Mouse (Mus musculus) hindbrain, embryonic 15.5 days (tissue): ENCODE data around the gene BC005537. TPM values are rescaled to one million over a fixed set of nuclear protein-coding genes. Genes with fewer than 3 reads are reported as not detected.
"Not testable (repeated sequence)": the region's sequence is repeated elsewhere in the genome, so short reads cannot be mapped to it uniquely, and the experiment has no call there.

Experiments
- ATAC-seq: fragments of 200-750 bp; cut with Nextera tagmentation; 2 replicates; pipeline ENCODE4 v1.8.0; 2017; ENCODE audit warnings: low read depth, moderate number of reproducible peaks, moderate TSS enrichment; ENCODE audit not compliant: low FRiP score
- H3K27ac ChIP-seq: fragments of 300-500 bp; sonication (generic); replicated peaks from 2 replicates; pipeline ENCODE4 v1.5.1; 2015; ENCODE audit warnings: mild to moderate bottlenecking, inconsistent platforms
- H3K27me3 ChIP-seq: fragments of 300-500 bp; sonication (generic); 2 replicates; pipeline ENCODE4 v1.6.1; 2015; ENCODE audit warnings: control low read depth, inconsistent platforms
- H3K36me3 ChIP-seq: fragments of 300-500 bp; sonication (generic); 2 replicates; pipeline ENCODE4 v1.6.1; 2015; ENCODE audit warnings: control low read depth, inconsistent platforms
- H3K4me1 ChIP-seq: fragments of 300-500 bp; sonication (generic); replicated peaks from 2 replicates; pipeline ENCODE4 v1.6.1; 2015; ENCODE audit warnings: control low read depth, inconsistent platforms
- H3K4me2 ChIP-seq: fragments of 300-500 bp; sonication (generic); 2 replicates; pipeline ENCODE4 v1.6.1; 2015; ENCODE audit warnings: moderate library complexity, mild to moderate bottlenecking, inconsistent platforms
- H3K4me3 ChIP-seq: fragments of 300-500 bp; sonication (generic); 2 replicates; pipeline ENCODE4 v1.5.1; 2015; ENCODE audit warnings: mild to moderate bottlenecking, inconsistent platforms
- H3K9ac ChIP-seq: fragments of 300-500 bp; sonication (generic); 2 replicates; pipeline ENCODE4 v1.6.1; 2015; ENCODE audit warnings: inconsistent platforms
- H3K9me3 ChIP-seq: fragments of 300-500 bp; sonication (generic); 2 replicates; pipeline ENCODE4 v1.6.1; 2016; ENCODE audit warnings: control low read depth, inconsistent platforms
- WGBS: fragments of 180-500 bp; shearing (Covaris S2); methylation state at CpG from one replicate; pipeline ENCODE4 v1.1.7; 2015; 5-methylcytosine and 5-hydroxymethylcytosine counted together
- polyA plus RNA-seq: library from polyadenylated mRNA; unstranded; fragments of >200 nt; fragmentation: Nextera tagmentation; extraction: Ambion mirVana; gene quantifications from 2 replicates; pipeline ENCODE4 v1.2.1, GENCODE M21; 2015

The BC005537 gene
- 16.6 and 23.4 TPM in 2 replicates for polyA plus RNA-seq

DNA sequence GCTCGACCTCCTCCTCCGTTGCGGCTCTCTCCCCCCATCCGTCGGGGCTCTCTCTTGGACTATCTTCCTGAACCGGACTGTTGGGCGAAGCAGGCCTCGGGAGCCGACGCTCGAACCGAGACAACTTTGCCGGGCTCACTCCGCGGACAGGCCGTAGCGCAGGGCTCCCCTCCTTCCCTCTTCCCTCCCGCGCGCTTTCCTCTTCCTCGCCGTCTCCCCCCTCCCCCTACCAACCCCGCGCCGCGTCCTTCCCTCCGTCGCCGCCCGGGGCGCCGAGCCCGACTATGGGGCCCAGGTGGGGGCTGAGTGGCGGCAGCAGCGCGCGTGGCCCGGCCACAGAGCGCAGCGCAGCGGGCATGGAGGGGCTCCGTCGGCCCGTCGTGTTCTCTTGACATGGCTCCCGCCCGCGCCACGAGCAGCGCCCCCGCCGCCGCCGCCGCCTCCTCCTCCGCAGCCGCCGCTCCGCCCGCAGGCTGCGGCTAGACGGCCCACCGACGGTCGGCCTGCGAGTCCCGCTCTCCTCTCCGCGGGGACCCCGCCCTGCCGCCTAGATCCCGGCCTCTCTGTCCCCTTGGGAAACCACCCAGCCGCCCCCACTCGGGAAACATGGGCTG, at the start of gene BC005537:
Gene BC005537, plus strand, starts transcription at position 350 of the 614 bp plus-strand sequence.
- Histone ChIP-seq H3K4me3 (peak within 1 kb of the TSS; percentile 96), H3K27ac (peak within 1 kb of the TSS; percentile 97), H3K9me3 (no peaks in the 10 kb centered on the region), H3K4me1 (peaks cover 33% of the 10 kb centered on the region), H3K4me2 (peak within 1 kb of the TSS; percentile 85), H3K36me3 (peaks cover 6% of the 10 kb centered on the region; the same call in 1 of the 2 replicates), H3K27me3 (no peaks in the 10 kb centered on the region), H3K9ac (peak within 1 kb of the TSS; percentile 89)
- peak; percentile 65 for ATAC-seq
- under 1% methylated on average over 73 of the region's 74 CpGs for WGBS

DNA sequence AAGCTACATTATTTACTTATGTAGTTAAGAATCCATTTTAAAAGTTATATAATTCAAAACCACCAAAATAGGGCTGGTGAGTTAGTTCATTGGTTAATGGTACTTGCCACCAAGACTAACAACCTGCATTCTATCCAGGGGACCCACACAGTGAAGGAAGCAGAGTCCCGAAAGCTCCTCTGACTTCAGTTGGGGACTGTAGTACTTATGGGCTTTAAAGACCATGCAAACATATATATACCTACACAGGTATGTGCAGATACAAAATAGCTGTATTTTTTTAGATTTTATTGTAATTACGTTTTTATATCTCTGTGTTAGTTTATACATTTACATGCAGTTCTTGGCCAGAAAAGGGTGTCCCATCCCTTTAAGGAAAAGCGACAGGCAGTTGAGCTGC, 44.7 kb upstream of the BC005537 start:
- no peak overlapping the region for H3K4me3 ChIP-seq
- peaks cover 5% of the 10 kb centered on the region; the same call in 1 of the 2 replicates for H3K4me1 ChIP-seq
- H3K9ac ChIP-seq = no peak overlapping the region
- H3K27me3 ChIP-seq = no peaks in the 10 kb centered on the region
- H3K9me3 ChIP-seq = no peaks in the 10 kb centered on the region
- 96% methylated on average over 3 of the region's 3 CpGs for WGBS
- no peak overlapping the region for H3K27ac ChIP-seq
- no peaks in the 10 kb centered on the region for H3K36me3 ChIP-seq
- no peak overlapping the region for H3K4me2 ChIP-seq
- no peak for ATAC-seq

- Histone ChIP-seq H3K9me3 (no peaks in the 10 kb centered on the region), H3K9ac (no peak overlapping the region), H3K4me3 (no peak overlapping the region), H3K27me3 (no peaks in the 10 kb centered on the region), H3K27ac (no peak overlapping the region), H3K4me1 (peaks cover 5% of the 10 kb centered on the region; the same call in 1 of the 2 replicates), H3K36me3 (no peaks in the 10 kb centered on the region), H3K4me2 (no peak overlapping the region)
- WGBS = 79% methylated on average over 12 of the region's 12 CpGs
- ATAC-seq = no peak
Measured at GRCm38 (mm10) chr13:24757820-24758564, 43.5 kb upstream of the BC005537 start.

GRCm38 (mm10) chr13:24759451-24759850, 42.0 kb upstream of the BC005537 start:
- no peaks in the 10 kb centered on the region for H3K9me3 ChIP-seq
- H3K36me3 ChIP-seq = no peaks in the 10 kb centered on the region
- 92% methylated on average over 10 of the region's 10 CpGs for WGBS
- H3K4me3 ChIP-seq = no peak overlapping the region
- H3K4me1 ChIP-seq = peaks cover 5% of the 10 kb centered on the region; the same call in 1 of the 2 replicates
- no peaks in the 10 kb centered on the region for H3K27me3 ChIP-seq
- H3K9ac ChIP-seq = no peak overlapping the region
- no peak for ATAC-seq
- H3K4me2 ChIP-seq = no peak overlapping the region
- no peak overlapping the region for H3K27ac ChIP-seq

GRCm38 (mm10) chr13:24760351-24760870, 41.0 kb upstream of the BC005537 start:
- Histone ChIP-seq H3K27me3 (no peaks in the 10 kb centered on the region), H3K4me3 (peak overlapping the region; percentile 64), H3K9me3 (no peaks in the 10 kb centered on the region), H3K36me3 (no peaks in the 10 kb centered on the region), H3K27ac (no peak overlapping the region), H3K9ac (no peak overlapping the region), H3K4me2 (peak overlapping the region; percentile 69), H3K4me1 (peaks cover 5% of the 10 kb centered on the region; the same call in 1 of the 2 replicates)
- 61% methylated on average over 5 of the region's 5 CpGs for WGBS
- ATAC-seq = no peak

- no peaks in the 10 kb centered on the region for H3K27me3 ChIP-seq
- WGBS = 5% methylated on average over 10 of the region's 10 CpGs
- H3K9me3 ChIP-seq = no peaks in the 10 kb centered on the region
- H3K36me3 ChIP-seq = no peaks in the 10 kb centered on the region
- H3K9ac ChIP-seq = peak overlapping the region; percentile 37
- H3K4me1 ChIP-seq = peaks cover 5% of the 10 kb centered on the region; the same call in 1 of the 2 replicates
- peak overlapping the region; percentile 64 for H3K4me3 ChIP-seq
- peak overlapping the region; percentile 69 for H3K4me2 ChIP-seq
- ATAC-seq = no peak
- no peak overlapping the region for H3K27ac ChIP-seq
Measured at GRCm38 (mm10) chr13:24761083-24761402, 40.4 kb upstream of the BC005537 start.

DNA sequence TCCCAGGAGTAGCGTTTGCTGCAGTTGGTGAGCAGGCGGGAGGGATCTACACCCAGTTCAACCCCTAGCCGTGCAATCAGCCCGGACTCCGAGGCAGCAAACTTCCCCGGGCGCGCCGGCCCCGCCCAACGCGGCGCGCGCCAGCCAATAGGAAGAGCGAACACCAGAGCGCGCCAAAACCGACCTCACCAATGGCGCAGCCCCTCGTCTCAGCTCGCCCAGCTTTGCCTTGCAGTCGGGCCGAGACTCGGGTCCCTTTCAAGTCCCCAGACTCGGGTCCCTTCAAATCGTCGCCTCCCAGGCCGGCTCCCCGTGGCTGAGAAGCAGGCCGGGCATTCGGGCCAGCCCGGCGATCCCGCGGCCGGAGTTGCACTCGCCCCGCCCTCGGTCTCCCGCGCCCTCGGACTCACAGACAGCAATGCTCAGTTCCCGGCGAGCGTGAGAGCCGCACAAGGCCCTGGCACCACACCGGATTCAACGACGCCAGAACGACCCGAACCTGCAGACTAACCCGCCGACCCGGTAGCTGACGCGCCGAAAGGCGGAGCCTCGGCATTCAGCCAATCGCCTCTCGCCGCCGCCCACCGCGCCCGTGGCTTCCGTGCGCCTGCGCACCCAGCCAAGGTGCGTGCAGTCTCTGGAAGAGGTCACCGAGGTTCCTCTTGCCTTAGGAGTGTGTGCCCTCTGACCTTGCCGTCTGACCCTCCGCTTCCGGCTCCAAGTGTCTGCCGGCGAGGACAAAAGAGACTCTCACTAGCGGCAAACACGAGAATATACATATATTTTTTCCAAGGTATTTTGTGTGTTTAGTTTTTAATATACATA, 39.8 kb upstream of the BC005537 start, which contains the start of gene Gmnn:
Gene Gmnn, minus strand, starts transcription at position 521 of the 825 bp plus-strand sequence.
- peak; percentile 97 for ATAC-seq
- H3K27me3 ChIP-seq = no peaks in the 10 kb centered on the region
- WGBS = under 1% methylated on average over 79 of the region's 79 CpGs
- peak within 1 kb of the TSS; percentile 64 for H3K4me3 ChIP-seq
- H3K27ac ChIP-seq = peak within 1 kb of the TSS; percentile 66
- peaks cover 5% of the 10 kb centered on the region; the same call in 1 of the 2 replicates for H3K4me1 ChIP-seq
- peak within 1 kb of the TSS; percentile 69 for H3K4me2 ChIP-seq
- no peaks in the 10 kb centered on the region for H3K9me3 ChIP-seq
- H3K36me3 ChIP-seq = no peaks in the 10 kb centered on the region
- peak within 1 kb of the TSS; percentile 37 for H3K9ac ChIP-seq

DNA sequence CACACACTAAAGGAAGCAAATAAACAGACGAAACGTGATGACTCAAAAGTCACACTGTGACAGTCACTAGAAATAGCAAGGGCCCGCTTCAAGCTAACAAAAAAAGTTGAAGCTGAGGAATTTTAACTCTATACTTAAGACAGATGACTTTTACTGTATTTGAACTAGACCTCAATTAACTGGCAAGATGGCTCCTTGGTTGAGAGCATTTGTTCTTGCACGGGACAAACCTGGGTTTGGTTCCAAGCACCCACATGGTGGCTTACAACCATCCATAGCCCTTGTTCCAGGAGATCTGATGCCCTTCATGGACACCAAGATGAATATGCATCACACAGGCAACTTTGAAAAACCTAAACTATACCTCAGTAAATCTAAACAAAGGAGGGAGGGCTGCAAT, 39.2 kb upstream of the BC005537 start:
- Histone ChIP-seq H3K4me3 (peak overlapping the region; percentile 64), H3K36me3 (no peaks in the 10 kb centered on the region), H3K4me1 (peaks cover 5% of the 10 kb centered on the region; the same call in 1 of the 2 replicates), H3K9ac (peak overlapping the region; percentile 37), H3K9me3 (no peaks in the 10 kb centered on the region), H3K27me3 (no peaks in the 10 kb centered on the region), H3K4me2 (peak overlapping the region; percentile 69), H3K27ac (no peak overlapping the region)
- ATAC-seq = no peak
- 42% methylated on average over 4 of the region's 4 CpGs for WGBS

DNA sequence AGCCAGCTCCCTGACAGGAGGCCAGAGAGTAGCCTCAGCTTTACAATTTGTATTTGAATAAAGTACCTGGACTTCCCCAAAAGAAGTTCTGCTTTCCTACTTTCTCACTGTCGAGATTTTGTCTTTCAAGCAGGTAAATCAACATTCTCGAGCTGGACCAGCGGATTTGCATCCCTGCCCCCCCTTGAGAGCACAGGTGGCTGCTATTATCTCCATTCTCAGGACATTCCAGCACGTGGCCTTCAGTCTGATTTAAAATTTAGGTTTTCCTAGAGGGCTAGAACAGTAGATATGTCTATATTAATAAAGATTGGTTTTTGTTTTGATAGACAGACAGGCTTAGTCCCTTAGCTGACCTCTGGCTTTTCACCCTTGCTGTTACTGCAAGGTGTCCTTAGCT, 33.6 kb upstream of the BC005537 start:
- ATAC-seq, H3K9me3 ChIP-seq, H3K36me3 ChIP-seq, H3K27me3 ChIP-seq, H3K4me3 ChIP-seq, H3K4me2 ChIP-seq, H3K4me1 ChIP-seq, H3K9ac ChIP-seq, H3K27ac ChIP-seq: not testable (repeated sequence)
- WGBS = 74% methylated on average over 4 of the region's 4 CpGs

DNA sequence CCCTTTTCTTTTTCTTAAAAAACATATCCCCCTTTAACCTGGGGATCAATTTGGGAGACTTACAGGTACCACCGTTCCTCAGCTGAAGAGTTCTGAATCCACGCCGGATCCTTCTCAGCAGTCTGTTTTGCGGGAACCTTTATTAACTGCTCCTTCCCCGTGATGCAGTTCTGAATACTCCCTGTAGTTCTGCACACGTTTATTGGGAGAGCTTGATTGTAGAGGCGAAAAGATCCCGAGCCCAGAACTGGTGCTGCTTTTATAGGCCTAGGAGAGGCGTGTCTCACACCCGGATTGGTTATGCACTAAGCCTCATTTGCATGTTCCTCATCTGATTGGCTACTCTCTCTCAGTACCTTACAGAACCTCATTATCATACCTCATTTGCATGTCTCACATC, 30.0 kb upstream of the BC005537 start:
- 93% methylated on average over 10 of the region's 10 CpGs for WGBS
- ATAC-seq, H3K27me3 ChIP-seq, H3K9me3 ChIP-seq, H3K4me3 ChIP-seq, H3K9ac ChIP-seq, H3K36me3 ChIP-seq, H3K27ac ChIP-seq, H3K4me2 ChIP-seq, H3K4me1 ChIP-seq: not testable (repeated sequence)

DNA sequence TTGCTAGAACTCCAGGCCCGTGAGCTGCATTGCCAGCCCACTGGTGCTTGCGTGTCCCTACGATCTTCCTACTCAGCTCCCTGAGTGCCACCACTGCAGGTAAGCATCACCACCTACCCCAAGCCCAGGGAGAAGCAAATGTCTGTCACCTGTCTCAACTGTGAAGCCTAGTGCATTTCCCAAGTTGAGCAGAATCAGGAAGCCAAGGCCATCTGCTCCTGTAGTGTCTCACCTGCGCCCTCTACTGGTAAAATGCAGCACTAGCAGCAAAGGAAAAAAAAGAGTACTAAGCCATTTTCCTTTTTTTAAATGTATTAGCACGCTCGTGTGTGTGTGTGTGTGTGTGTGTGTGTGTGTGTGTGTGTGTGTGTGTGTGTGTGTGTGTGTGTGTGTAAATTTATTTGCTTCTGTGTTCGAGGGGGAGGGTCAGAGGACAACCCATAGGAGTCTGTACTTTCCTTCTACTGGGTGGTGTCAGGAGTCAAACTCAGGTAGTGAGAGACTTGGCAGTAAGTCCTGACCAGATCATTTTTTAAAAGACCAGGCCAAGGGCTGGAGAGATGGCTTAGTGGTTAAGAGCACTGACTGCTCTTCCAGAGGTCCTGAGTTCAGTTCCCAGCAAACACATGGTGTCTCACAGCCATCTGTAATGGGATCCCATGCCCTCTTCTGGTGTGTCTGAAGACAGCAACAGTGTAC, 25.2 kb upstream of the BC005537 start:
- no peaks in the 10 kb centered on the region for H3K36me3 ChIP-seq
- no peak overlapping the region for H3K4me2 ChIP-seq
- H3K9ac ChIP-seq = no peak overlapping the region
- no peak overlapping the region for H3K4me3 ChIP-seq
- no peak for ATAC-seq
- 55% methylated on average over 6 of the region's 7 CpGs for WGBS
- H3K4me1 ChIP-seq = no peaks in the 10 kb centered on the region
- H3K27ac ChIP-seq = no peak overlapping the region
- H3K27me3 ChIP-seq = no peaks in the 10 kb centered on the region
- H3K9me3 ChIP-seq = no peaks in the 10 kb centered on the region
